Mouse (Mus musculus) left cerebral cortex, adult 18-20 months (tissue): ENCODE results near the gene Gldn. TPM values are rescaled to one million over a fixed set of nuclear protein-coding genes. Genes with fewer than 3 reads are reported as not detected.

Experiments used
- DNase-seq, 2 experiments: peaks; one replicate each; pipeline ENCODE4 v3.0.0; 2021 to 2022; ENCODE audit warnings: low spot score in 2 of 2, mixed read lengths in 1 of 2
- long read RNA-seq, 2 experiments: library from polyadenylated mRNA; stranded (forward); transcript quantifications; one replicate each; pipeline ENCODE4 v2.0.0; 2021
- total RNA-seq, 2 experiments: library from RNA; stranded (reverse); gene quantifications; 2 replicates each; pipeline ENCODE4 v1.2.3; 2021

Gldn gene
- total RNA-seq: under 1 TPM; 0.73 to 0.81 TPM
- long read RNA-seq, experiment 1: 0 reads
- long read RNA-seq, experiment 2: 0 reads

- peak; percentile 6 to 10 for DNase-seq
Observed at GRCm38 (mm10) chr9:54286331-54286987, at the start of gene Gldn. Gene Gldn (plus strand): TSS chr9:54286486.

- no peak for DNase-seq
Observed at GRCm38 (mm10) chr9:54244869-54245665, 41.2 kb upstream of the Gldn start.

GRCm38 (mm10) chr9:54264754-54265153 lies 21.5 kb upstream of the Gldn start:
- no peak for DNase-seq

- no peak for DNase-seq
Observed at GRCm38 (mm10) chr9:54268010-54268409, 18.3 kb upstream of the Gldn start, which contains the start of gene Cyp19a1. Gene Cyp19a1 (minus strand): TSS chr9:54268110.

GRCm38 (mm10) chr9:54269987-54270386 lies 16.3 kb upstream of the Gldn start:
- no peak for DNase-seq

- no peak for DNase-seq
Observed at GRCm38 (mm10) chr9:54270889-54271288, 15.4 kb upstream of the Gldn start.

GRCm38 (mm10) chr9:54275283-54275682 lies 11.0 kb upstream of the Gldn start:
- DNase-seq: no peak

GRCm38 (mm10) chr9:54279046-54279589 lies 7.2 kb upstream of the Gldn start:
- DNase-seq: no peak

GRCm38 (mm10) chr9:54287804-54288203 lies 1.5 kb downstream of the Gldn start:
- DNase-seq: no peak

GRCm38 (mm10) chr9:54299389-54299788 lies 13.1 kb downstream of the Gldn start:
- DNase-seq: no peak

- no peak for DNase-seq
Observed at GRCm38 (mm10) chr9:54299792-54300191, 13.5 kb downstream of the Gldn start.

- DNase-seq: peak; percentile 31 to 33
Observed at GRCm38 (mm10) chr9:54301255-54301654, 15.0 kb downstream of the Gldn start.

- no peak for DNase-seq
Observed at GRCm38 (mm10) chr9:54308209-54308608, 21.9 kb downstream of the Gldn start.

- DNase-seq: no peak
Observed at GRCm38 (mm10) chr9:54308751-54309358, 22.6 kb downstream of the Gldn start.

- no peak for DNase-seq
Observed at GRCm38 (mm10) chr9:54316363-54316762, 30.1 kb downstream of the Gldn start.

- peak in 1 of 2 experiments; percentile 11 for DNase-seq
Observed at GRCm38 (mm10) chr9:54323456-54323855, 37.2 kb downstream of the Gldn start.

GRCm38 (mm10) chr9:54329201-54329600 lies 42.9 kb downstream of the Gldn start:
- DNase-seq: no peak

- no peak for DNase-seq
Observed at GRCm38 (mm10) chr9:54335582-54335981, 49.3 kb downstream of the Gldn start.

- DNase-seq: peak; percentile 59 to 79
Observed at GRCm38 (mm10) chr9:54336532-54337144, 50.4 kb downstream of the Gldn start.

GRCm38 (mm10) chr9:54342026-54342425 lies 55.7 kb downstream of the Gldn start:
- no peak for DNase-seq

GRCm38 (mm10) chr9:54356756-54357155 lies 70.5 kb downstream of the Gldn start:
- DNase-seq: no peak
